Mouse (Mus musculus) neural tube, embryonic 14.5 days (tissue): ENCODE measurements at regions not wholly inside any gene's neighbourhood (a gene's known extent, or its start where the extent isn't known, plus 50 kb on each side); places are given as distances from the start of the nearest gene placed in this dataset.
"Not testable (repeated sequence)": the region's sequence is repeated elsewhere in the genome, so short reads cannot be mapped to it uniquely, and the experiment has no call there.

Experiments
- ATAC-seq: fragments of 200-750 bp; cut with Nextera tagmentation; 2 replicates; pipeline ENCODE4 v1.8.0; 2017; ENCODE audit warnings: low read depth, mild to moderate bottlenecking, moderate TSS enrichment, moderate library complexity
- H3K27ac ChIP-seq: fragments of 300-500 bp; sonication (generic); 2 replicates; pipeline ENCODE4 v1.5.1; 2014; ENCODE audit warnings: low read depth, mild to moderate bottlenecking, control low read depth, low read length, moderate library complexity, mixed read lengths
- H3K27me3 ChIP-seq: fragments of 300-500 bp; sonication (generic); 2 replicates; pipeline ENCODE4 v1.6.1; 2014; ENCODE audit warnings: low read length; ENCODE audit not compliant: control insufficient read depth, insufficient read depth
- H3K36me3 ChIP-seq: fragments of 300-500 bp; sonication (generic); 2 replicates; pipeline ENCODE4 v1.6.1; 2014; ENCODE audit warnings: low read length, mixed read lengths; ENCODE audit not compliant: control insufficient read depth, insufficient read depth
- H3K4me1 ChIP-seq: fragments of 300-500 bp; sonication (generic); 2 replicates; pipeline ENCODE4 v1.6.1; 2014; ENCODE audit warnings: low read length; ENCODE audit not compliant: control insufficient read depth, insufficient read depth
- H3K4me2 ChIP-seq: fragments of 300-500 bp; sonication (generic); 2 replicates; pipeline ENCODE4 v1.6.1; 2014; ENCODE audit warnings: mild to moderate bottlenecking, low read depth, low read length, control low read depth
- H3K4me3 ChIP-seq: fragments of 300-500 bp; sonication (generic); 2 replicates; pipeline ENCODE4 v1.5.1; 2014; ENCODE audit warnings: low read depth, low read length, control low read depth, mixed read lengths
- H3K9ac ChIP-seq: fragments of 300-500 bp; sonication (generic); replicated peaks from 2 replicates; pipeline ENCODE4 v1.6.1; 2014; ENCODE audit warnings: low read depth, mild to moderate bottlenecking, control low read depth, low read length, mixed read lengths
- H3K9me3 ChIP-seq: fragments of 300-500 bp; sonication (generic); 2 replicates; pipeline ENCODE4 v1.6.1; 2016; ENCODE audit warnings: low read length; ENCODE audit not compliant: control insufficient read depth
- WGBS: fragments of 180-500 bp; shearing (Covaris S2); extraction: QIAGEN DNeasy Blood & Tissue Kit; methylation state at CpG from one replicate; pipeline ENCODE4 v1.1.7; 2014; 5-methylcytosine and 5-hydroxymethylcytosine counted together

DNA sequence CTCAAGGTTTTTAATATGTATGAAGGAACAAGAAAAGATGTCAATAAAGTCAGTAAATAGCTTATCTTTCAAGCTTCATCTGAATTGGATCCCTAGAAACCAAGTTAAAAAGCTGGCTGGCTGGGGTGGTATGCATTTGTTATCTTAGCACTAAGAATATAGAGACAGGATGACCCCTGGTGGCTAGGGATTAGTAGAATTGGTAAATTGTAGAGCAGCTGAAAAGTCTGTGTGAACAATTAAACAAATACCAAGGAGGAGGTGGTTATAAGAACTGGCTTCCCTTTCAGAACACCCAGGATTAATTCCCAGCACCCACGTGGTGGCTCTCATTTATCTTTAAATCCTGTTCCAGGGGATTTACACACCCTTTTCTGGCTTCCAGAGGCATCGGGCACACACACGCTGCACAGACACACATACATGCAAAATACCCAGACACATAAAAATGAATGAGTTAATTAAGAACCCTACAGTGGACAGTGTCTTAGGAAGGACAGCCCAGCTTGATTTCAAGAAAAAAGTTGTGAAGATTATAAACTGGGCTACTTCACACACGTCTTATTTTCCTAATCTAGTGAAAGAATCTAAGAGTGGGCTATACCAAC is 170.5 kb downstream of the Pdzph1 start:
- ATAC-seq, result 0 out of 2 replicates have a peak, but pooled peaks have one; percentile 51
- Histone ChIP-seq H3K36me3 (no peaks in the 10 kb centered on the region), H3K4me3 (no peak overlapping the region), H3K4me1 (no peaks in the 10 kb centered on the region), H3K4me2 (no peak overlapping the region), H3K27ac (no peak overlapping the region), H3K9ac (no peak overlapping the region), H3K27me3 (no peaks in the 10 kb centered on the region), H3K9me3 (no peaks in the 10 kb centered on the region)
- 63% methylated on average over 4 of the region's 4 CpGs for WGBS

DNA sequence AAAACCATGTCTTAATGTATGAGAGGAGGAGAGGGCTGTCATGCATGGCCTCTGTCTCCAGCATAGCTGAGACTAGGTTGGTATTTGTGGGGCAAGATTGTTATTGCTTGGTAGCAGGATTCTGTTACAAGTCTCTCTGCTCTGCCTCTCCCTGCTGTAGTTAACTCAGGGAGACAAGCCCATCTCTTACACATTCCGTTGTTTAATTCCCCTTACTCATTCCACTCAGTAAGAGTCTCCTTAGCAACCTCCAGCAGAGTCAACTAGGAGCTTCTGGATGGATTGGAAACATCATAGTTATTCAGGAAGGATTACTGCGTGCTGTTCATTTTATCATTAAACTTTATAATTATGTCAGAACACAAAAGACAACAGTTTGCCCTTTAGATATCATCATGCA is 171.8 kb downstream of the Pdzph1 start:
- Histone ChIP-seq H3K9ac (no peak overlapping the region), H3K27me3 (no peaks in the 10 kb centered on the region), H3K27ac (no peak overlapping the region), H3K4me3 (no peak overlapping the region), H3K36me3 (no peaks in the 10 kb centered on the region), H3K4me1 (no peaks in the 10 kb centered on the region), H3K9me3 (no peaks in the 10 kb centered on the region), H3K4me2 (no peak overlapping the region)
- WGBS, result 78% methylated on average over 2 of the region's 2 CpGs
- ATAC-seq, result no peak

- H3K27me3 ChIP-seq, H3K9ac ChIP-seq, ATAC-seq, H3K27ac ChIP-seq, H3K4me2 ChIP-seq, H3K4me3 ChIP-seq, H3K4me1 ChIP-seq, H3K36me3 ChIP-seq, H3K9me3 ChIP-seq: not testable (repeated sequence)
- whole genome bisulfite sequencing, result 87% methylated on average over 3 of the region's 3 CpGs
Observed at GRCm38 (mm10) chr17:58775451-58775850, 215.7 kb downstream of the Pdzph1 start.

DNA sequence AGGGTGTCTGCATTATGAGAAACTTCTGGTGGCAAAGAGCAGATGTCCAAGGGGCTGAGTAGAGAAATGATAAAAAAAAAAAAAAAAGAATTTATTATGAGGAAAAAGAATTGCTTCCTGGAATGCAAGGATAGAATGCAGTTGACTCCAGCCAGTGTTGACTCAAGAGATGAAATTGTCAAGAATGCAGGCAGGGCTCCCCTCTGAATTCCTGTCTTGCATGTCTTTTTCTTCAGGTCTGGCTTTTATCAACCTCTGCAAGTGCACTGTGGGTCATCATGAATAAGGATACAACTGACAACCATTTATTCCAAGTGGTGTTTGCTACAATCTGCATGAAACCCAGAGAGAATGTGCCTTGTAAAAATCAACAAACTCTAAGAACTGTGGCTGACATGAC is 217.6 kb downstream of the Pdzph1 start:
- H3K27ac ChIP-seq, result no peak overlapping the region
- no peak overlapping the region for H3K9ac ChIP-seq
- no peaks in the 10 kb centered on the region for H3K9me3 ChIP-seq
- H3K27me3 ChIP-seq, result no peaks in the 10 kb centered on the region
- ATAC-seq, result no peak
- no peaks in the 10 kb centered on the region for H3K4me1 ChIP-seq
- no peak overlapping the region for H3K4me2 ChIP-seq
- H3K36me3 ChIP-seq, result no peaks in the 10 kb centered on the region
- H3K4me3 ChIP-seq, result no peak overlapping the region

DNA sequence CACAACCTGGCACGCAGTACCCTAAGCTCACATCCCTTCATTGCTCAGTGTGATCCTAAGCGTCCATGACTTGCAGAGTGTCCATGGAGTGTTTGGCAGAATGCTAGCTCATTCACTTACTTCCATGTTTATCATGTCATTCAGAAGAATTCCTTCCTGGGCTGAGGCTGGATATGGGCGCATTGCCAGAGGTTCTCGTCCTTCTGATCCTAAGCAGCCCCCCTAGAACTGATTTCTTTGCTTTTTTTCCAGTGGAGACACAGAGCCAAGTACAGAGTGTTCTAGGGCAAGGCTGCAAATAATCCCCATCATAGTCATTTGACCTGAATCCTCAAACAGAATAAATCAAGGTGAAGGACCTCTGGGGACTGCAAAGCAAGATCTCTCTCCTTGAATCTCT is 226.0 kb downstream of the Pdzph1 start:
- Histone ChIP-seq H3K4me3 (no peak overlapping the region), H3K9me3 (no peaks in the 10 kb centered on the region), H3K4me1 (no peaks in the 10 kb centered on the region), H3K36me3 (no peaks in the 10 kb centered on the region), H3K4me2 (no peak overlapping the region), H3K9ac (no peak overlapping the region), H3K27ac (no peak overlapping the region), H3K27me3 (no peaks in the 10 kb centered on the region)
- ATAC-seq, result no peak
- 82% methylated on average over 4 of the region's 4 CpGs for WGBS

- no peak overlapping the region for H3K27ac ChIP-seq
- H3K9ac ChIP-seq, result no peak overlapping the region
- H3K4me1 ChIP-seq, result no peaks in the 10 kb centered on the region
- no peaks in the 10 kb centered on the region for H3K36me3 ChIP-seq
- H3K4me3 ChIP-seq, result no peak overlapping the region
- no peaks in the 10 kb centered on the region for H3K27me3 ChIP-seq
- ATAC-seq, result no peak
- H3K9me3 ChIP-seq, result no peaks in the 10 kb centered on the region
- no peak overlapping the region for H3K4me2 ChIP-seq
Observed at GRCm38 (mm10) chr17:58749000-58749399, 242.2 kb downstream of the Pdzph1 start.

GRCm38 (mm10) chr17:58748264-58748663 is 242.9 kb downstream of the Pdzph1 start:
- no peaks in the 10 kb centered on the region for H3K27me3 ChIP-seq
- no peaks in the 10 kb centered on the region for H3K4me1 ChIP-seq
- H3K9ac ChIP-seq, result no peak overlapping the region
- H3K4me2 ChIP-seq, result no peak overlapping the region
- no peak for ATAC-seq
- no peaks in the 10 kb centered on the region for H3K36me3 ChIP-seq
- H3K4me3 ChIP-seq, result no peak overlapping the region
- 87% methylated on average over 3 of the region's 3 CpGs for WGBS
- no peaks in the 10 kb centered on the region for H3K9me3 ChIP-seq
- H3K27ac ChIP-seq, result no peak overlapping the region

DNA sequence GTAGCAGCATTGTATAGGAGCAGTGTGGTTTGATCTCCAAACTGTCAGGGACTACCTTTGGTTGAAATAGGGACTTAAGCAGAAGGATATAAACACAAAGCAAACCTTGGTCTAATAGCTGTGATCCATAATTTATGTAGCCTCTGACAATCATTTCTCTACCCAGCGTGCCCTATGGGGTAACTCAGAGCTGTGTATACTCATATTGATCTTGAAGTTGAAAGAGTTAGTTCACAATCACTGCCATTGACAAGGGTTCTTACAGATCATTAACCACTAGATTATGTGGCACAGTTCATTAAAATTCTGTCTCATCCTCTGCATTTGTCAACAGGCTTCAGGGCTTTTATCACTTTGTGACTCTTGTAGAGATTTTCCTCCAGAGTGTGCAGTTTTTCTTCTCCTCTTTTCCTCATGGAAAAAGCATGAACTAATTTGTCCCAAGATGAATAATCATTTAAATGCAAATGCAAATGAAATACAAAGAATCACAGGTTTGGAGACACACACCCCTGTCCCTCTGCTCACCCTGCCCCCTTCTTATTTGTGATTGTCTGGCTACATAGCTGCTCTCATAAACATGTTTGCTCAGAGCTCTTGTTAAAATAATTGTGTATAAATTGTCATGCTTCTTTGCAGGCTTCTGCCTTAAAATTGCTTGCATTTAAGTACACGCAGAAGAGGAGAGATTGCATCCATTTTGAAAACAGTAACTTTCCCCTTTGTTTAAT is 280.3 kb downstream of the Pdzph1 start:
- WGBS, result 48% methylated on average over 2 of the region's 2 CpGs
- ATAC-seq, result peak; percentile 58; the same call in 1 of the 2 replicates

DNA sequence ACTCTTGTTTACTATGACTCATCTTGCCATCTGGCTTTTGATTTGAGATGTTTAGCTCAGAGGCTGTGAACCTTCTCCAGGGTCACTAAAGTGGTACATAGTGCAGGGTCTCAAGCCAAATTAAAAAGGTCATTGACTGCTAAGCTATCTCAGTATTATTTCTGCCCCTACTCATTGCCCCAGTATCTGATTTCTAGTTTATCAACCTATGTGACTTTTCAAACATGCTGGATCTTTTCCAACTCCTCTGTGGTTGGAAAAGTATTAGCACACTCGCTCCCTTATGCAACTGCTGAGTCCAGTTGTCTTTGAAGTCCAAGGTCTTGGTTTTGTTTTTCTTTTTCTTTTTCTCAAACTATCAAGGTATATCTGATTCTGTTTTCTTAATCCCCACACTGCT is 301.0 kb downstream of the Pdzph1 start:
- Histone ChIP-seq H3K4me1 (no peaks in the 10 kb centered on the region), H3K4me3 (no peak overlapping the region), H3K9me3 (no peaks in the 10 kb centered on the region), H3K27ac (no peak overlapping the region), H3K36me3 (no peaks in the 10 kb centered on the region), H3K27me3 (no peaks in the 10 kb centered on the region), H3K9ac (no peak overlapping the region), H3K4me2 (no peak overlapping the region)
- 96% methylated on average over 1 of the region's 1 CpGs for WGBS
- ATAC-seq, result no peak

More for the DNA sequence above, 280.3 kb downstream of the Pdzph1 start:
- Histone ChIP-seq H3K9me3 (no peaks in the 10 kb centered on the region), H3K4me1 (no peaks in the 10 kb centered on the region), H3K27ac (no peak overlapping the region), H3K4me2 (no peak overlapping the region), H3K9ac (no peak overlapping the region), H3K4me3 (no peak overlapping the region), H3K36me3 (no peaks in the 10 kb centered on the region), H3K27me3 (no peaks in the 10 kb centered on the region)
